Mouse (Mus musculus) neural tube, embryonic 14.5 days (tissue): ENCODE results near the gene Ccnd1. TPM values are rescaled to one million over a fixed set of nuclear protein-coding genes. Genes with fewer than 3 reads are reported as not detected.

Experiments used
- ATAC-seq: fragments of 200-750 bp; cut with Nextera tagmentation; 2 replicates; pipeline ENCODE4 v1.8.0; 2017; ENCODE audit warnings: low read depth, mild to moderate bottlenecking, moderate TSS enrichment, moderate library complexity
- H3K27ac ChIP-seq: fragments of 300-500 bp; sonication (generic); 2 replicates; pipeline ENCODE4 v1.5.1; 2014; ENCODE audit warnings: low read depth, mild to moderate bottlenecking, control low read depth, low read length, moderate library complexity, mixed read lengths
- H3K27me3 ChIP-seq: fragments of 300-500 bp; sonication (generic); 2 replicates; pipeline ENCODE4 v1.6.1; 2014; ENCODE audit warnings: low read length; ENCODE audit not compliant: control insufficient read depth, insufficient read depth
- H3K36me3 ChIP-seq: fragments of 300-500 bp; sonication (generic); 2 replicates; pipeline ENCODE4 v1.6.1; 2014; ENCODE audit warnings: low read length, mixed read lengths; ENCODE audit not compliant: control insufficient read depth, insufficient read depth
- H3K4me1 ChIP-seq: fragments of 300-500 bp; sonication (generic); 2 replicates; pipeline ENCODE4 v1.6.1; 2014; ENCODE audit warnings: low read length; ENCODE audit not compliant: control insufficient read depth, insufficient read depth
- H3K4me2 ChIP-seq: fragments of 300-500 bp; sonication (generic); 2 replicates; pipeline ENCODE4 v1.6.1; 2014; ENCODE audit warnings: mild to moderate bottlenecking, low read depth, low read length, control low read depth
- H3K4me3 ChIP-seq: fragments of 300-500 bp; sonication (generic); 2 replicates; pipeline ENCODE4 v1.5.1; 2014; ENCODE audit warnings: low read depth, low read length, control low read depth, mixed read lengths
- H3K9ac ChIP-seq: fragments of 300-500 bp; sonication (generic); replicated peaks from 2 replicates; pipeline ENCODE4 v1.6.1; 2014; ENCODE audit warnings: low read depth, mild to moderate bottlenecking, control low read depth, low read length, mixed read lengths
- H3K9me3 ChIP-seq: fragments of 300-500 bp; sonication (generic); 2 replicates; pipeline ENCODE4 v1.6.1; 2016; ENCODE audit warnings: low read length; ENCODE audit not compliant: control insufficient read depth
- whole genome bisulfite sequencing: fragments of 180-500 bp; shearing (Covaris S2); extraction: QIAGEN DNeasy Blood & Tissue Kit; methylation state at CpG from one replicate; pipeline ENCODE4 v1.1.7; 2014; 5-methylcytosine and 5-hydroxymethylcytosine counted together
- polyA plus RNA-seq: library from polyadenylated mRNA; unstranded; fragments of >200 nt; fragmentation: Nextera tagmentation; extraction: Ambion mirVana; gene quantifications from 2 replicates; pipeline ENCODE4 v1.2.1, GENCODE M21; 2014

Gene Ccnd1
- polyA plus RNA-seq, 1 experiment from 2014 or later: 12.1 TPM

DNA sequence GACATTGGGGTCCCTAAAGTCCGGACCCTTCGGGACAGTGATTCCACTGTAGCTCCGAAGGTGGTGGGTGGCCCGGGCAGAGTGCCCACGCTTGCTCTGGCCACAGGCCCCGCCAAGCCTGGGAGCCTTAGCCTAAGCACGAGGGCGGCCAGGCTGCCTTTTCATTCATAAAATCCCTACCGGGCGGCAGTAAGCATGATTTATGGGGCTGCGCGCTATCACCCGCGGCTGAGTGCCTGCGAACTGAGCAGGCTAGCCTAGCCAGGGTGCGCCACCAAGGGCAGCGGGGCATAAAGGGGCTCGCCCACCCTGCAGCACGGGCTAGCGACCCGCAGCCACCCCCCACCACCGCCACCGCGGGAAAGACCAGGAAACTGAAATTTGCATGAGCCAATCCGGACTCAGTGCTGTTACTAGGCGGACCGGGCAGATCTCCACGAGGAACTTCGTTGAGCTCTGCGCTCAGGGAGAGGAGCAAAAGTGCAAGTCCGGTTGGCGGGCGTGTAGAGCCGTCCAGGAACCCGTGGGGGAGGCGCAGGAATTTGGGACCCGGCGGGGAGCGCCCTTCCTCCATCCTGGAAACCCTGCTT lies 1.6 kb upstream of the Ccnd1 start:
- Histone ChIP-seq H3K4me3 (peak overlapping the region; percentile 36), H3K9me3 (no peaks in the 10 kb centered on the region), H3K27me3 (peaks cover 43% of the 10 kb centered on the region), H3K27ac (peak overlapping the region; percentile 28; the same call in 1 of the 2 replicates), H3K4me2 (peak overlapping the region; percentile 95), H3K9ac (0 out of 2 replicates have a peak overlapping the region, but pooled peaks have one; percentile 25), H3K36me3 (no peaks in the 10 kb centered on the region), H3K4me1 (peaks cover 50% of the 10 kb centered on the region)
- under 1% methylated on average over 39 of the region's 39 CpGs for WGBS
- ATAC-seq: peak; percentile 54

DNA sequence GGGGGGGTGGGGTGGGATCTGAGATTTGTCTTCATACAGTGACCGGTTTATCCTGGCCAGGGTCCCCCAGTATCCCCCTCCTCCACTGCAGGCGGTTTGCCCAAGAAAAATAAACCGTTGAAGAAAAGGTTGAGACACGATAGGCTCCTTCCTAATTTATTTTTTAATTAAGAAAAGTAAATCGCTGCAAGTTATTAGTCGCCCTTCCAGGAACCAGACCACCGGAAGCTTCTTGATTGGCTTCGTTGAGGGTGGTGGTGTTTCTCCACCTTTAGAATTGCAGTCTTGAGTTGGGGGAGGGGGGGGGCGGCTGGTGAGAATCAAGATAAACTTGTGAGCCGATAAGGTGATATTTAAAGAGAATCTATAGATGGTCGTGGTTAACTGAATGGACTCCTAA lies 860 bp upstream of the Ccnd1 start:
- no peak for ATAC-seq
- Histone ChIP-seq H3K27me3 (peaks cover 43% of the 10 kb centered on the region), H3K36me3 (no peaks in the 10 kb centered on the region), H3K4me3 (no peak overlapping the region), H3K27ac (no peak overlapping the region), H3K4me1 (peaks cover 50% of the 10 kb centered on the region), H3K9me3 (no peaks in the 10 kb centered on the region), H3K9ac (no peak overlapping the region), H3K4me2 (peak overlapping the region; percentile 95; the same call in 1 of the 2 replicates)
- WGBS: under 1% methylated on average over 11 of the region's 11 CpGs

DNA sequence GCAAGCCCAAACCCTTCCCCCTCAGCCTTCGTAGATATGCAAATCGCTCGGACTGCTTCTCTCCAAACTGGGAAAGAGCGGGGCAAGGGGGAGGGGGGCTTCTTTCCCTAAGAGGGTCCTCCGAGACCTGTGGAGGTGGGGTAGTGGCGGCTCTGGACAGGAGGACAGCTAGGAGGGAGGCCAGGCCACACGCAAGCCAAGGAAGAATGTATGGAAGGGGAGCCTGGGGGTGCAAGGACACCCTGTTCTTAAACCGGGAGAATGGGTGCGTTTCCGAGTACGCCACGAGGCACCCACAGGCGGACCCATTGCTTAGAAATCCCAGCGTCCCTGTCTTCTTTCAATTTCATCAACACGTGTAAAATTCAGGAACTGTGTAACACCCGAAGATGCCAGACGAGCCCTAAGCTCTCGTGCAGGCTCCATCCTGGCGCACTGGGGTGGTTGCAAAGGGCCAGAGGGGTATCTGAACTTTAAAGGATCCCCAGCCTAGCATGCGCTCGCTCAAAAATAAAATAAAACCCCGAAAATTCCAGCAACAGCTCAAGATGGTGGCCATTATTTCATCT lies 362 bp upstream of the Ccnd1 start:
- H3K9me3 ChIP-seq: no peaks in the 10 kb centered on the region
- peak overlapping the region; percentile 95 for H3K4me2 ChIP-seq
- peaks cover 50% of the 10 kb centered on the region for H3K4me1 ChIP-seq
- no peak overlapping the region for H3K27ac ChIP-seq
- under 1% methylated on average over 22 of the region's 22 CpGs for WGBS
- no peak overlapping the region for H3K9ac ChIP-seq
- no peak for ATAC-seq
- no peaks in the 10 kb centered on the region for H3K36me3 ChIP-seq
- H3K27me3 ChIP-seq: peaks cover 43% of the 10 kb centered on the region
- peak overlapping the region; percentile 13; the same call in 1 of the 2 replicates for H3K4me3 ChIP-seq

DNA sequence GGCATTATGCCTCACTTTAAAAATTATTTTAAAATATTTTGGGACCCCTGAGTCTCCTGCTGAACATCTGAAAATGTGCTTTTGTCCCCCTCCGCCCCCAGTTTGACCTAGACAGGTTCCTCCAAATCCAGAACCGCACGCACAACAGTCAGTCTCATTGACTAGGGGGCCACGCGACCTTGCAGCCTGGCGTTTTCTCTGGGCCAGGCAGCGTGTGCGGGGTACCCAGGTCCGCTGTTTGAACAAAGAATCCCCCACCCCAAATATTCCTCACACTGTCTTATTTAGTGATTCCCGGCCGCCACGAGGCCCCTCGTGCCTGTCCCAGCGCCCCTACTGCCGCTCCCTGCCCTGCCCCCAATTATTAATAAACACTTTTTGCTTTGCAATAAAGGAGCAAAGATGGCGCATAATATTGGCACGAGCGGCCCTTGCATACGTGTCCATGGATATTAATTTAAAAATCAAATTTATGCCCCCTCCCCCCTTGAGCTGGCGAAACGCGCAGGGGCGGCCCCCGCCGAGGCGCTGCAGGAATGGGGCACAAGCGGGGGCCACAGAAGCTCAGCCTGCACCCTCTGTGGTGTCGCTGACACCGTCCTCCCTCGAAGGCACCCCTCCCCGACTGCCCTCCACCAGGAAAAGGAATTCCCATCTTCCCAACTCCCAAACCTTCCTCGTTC lies 923 bp downstream of the Ccnd1 start:
- Histone ChIP-seq H3K27me3 (peaks cover 43% of the 10 kb centered on the region), H3K4me3 (peak overlapping the region; percentile 40), H3K9me3 (no peaks in the 10 kb centered on the region), H3K4me2 (peak overlapping the region; percentile 95), H3K27ac (no peak overlapping the region), H3K9ac (peak overlapping the region; percentile 48), H3K36me3 (no peaks in the 10 kb centered on the region), H3K4me1 (peaks cover 50% of the 10 kb centered on the region)
- no peak for ATAC-seq
- WGBS: under 1% methylated on average over 32 of the region's 32 CpGs

DNA sequence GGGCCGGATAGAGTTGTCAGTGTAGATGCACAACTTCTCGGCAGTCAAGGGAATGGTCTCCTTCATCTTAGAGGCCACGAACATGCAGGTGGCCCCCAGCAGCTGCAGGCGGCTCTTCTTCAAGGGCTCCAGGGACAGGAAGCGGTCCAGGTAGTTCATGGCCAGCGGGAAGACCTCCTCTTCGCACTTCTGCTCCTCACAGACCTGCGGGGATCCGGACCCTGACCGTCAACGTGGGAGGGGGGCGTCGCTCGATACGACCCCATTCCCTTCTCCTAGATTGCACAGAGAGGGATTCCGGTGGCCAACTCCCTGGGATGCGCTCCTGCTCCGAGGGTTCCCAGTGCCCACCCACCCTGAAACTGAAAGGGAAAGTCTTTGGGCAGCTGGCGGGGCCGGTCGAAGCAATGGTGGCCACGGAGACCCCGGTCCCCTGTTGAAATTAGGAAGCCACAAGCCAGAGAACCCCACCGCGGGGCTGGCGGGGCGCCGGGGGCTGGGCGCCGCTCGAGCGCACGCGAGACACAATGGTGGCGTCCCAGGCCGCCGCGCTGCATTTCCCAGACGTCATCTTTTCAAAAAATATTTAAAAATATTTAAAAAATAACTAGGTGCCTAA lies 1.7 kb downstream of the Ccnd1 start:
- Histone ChIP-seq H3K4me2 (peak overlapping the region; percentile 95), H3K9ac (peak overlapping the region; percentile 48), H3K27me3 (peaks cover 37% of the 10 kb centered on the region), H3K36me3 (no peaks in the 10 kb centered on the region), H3K9me3 (no peaks in the 10 kb centered on the region), H3K4me3 (peak overlapping the region; percentile 40), H3K27ac (no peak overlapping the region), H3K4me1 (peaks cover 45% of the 10 kb centered on the region)
- WGBS: under 1% methylated on average over 39 of the region's 39 CpGs
- ATAC-seq: 0 out of 2 replicates have a peak, but pooled peaks have one; percentile 4

DNA sequence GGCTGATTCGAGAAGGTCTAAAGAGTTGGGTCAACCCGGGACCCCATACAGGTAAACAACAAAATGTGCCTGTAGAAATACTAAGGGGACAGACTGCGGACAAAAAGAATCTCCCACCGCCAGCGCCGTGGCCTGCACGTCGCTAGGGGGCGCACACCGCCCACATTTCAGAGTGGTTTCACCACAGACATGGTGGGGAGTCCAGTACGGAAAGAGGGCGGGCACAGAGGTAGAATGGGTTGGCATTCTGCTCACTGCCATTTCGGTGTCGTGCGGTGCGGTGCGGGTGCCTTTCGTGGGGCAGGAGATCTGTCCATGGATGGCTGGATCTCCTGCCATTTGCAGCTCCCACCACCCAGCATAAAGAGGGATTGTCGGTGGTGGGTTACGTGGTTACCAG lies 2.2 kb downstream of the Ccnd1 start:
- Histone ChIP-seq H3K9ac (peak overlapping the region; percentile 48), H3K4me3 (peak overlapping the region; percentile 40), H3K27me3 (peaks cover 33% of the 10 kb centered on the region), H3K4me1 (peaks cover 40% of the 10 kb centered on the region), H3K36me3 (no peaks in the 10 kb centered on the region), H3K27ac (no peak overlapping the region), H3K9me3 (no peaks in the 10 kb centered on the region), H3K4me2 (peak overlapping the region; percentile 95)
- ATAC-seq: peak; percentile 59; the same call in 1 of the 2 replicates
- WGBS: 2% methylated on average over 20 of the region's 20 CpGs

DNA sequence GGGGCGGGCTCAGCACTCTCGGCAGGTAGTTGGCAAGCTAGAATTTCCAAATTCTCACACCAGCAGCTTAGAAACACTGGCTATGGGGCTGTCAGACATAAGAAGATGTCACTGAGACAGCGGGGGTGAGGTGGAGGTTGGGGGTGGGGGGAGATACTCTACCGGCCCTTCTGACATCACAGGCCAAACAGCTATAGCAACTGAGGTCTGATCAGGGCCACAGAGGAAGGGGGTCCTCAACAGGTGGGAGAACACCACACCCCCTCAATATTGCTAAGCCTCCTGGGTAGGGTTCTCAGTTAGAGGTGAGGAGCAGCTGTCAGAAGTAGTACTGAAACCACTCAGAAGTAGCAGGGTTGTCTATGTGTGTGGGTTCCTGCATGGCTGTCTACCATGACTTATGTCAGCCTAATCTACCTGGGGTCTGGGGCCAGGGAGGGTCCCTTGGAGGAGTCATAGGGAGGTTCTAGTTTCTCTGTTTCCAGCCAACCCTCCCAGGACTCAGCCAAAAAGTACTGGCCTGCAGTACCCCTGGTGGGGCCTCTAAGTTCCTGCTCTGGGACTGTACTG lies 3.3 kb downstream of the Ccnd1 start:
- Histone ChIP-seq H3K36me3 (no peaks in the 10 kb centered on the region), H3K27me3 (peaks cover 25% of the 10 kb centered on the region), H3K4me2 (no peak overlapping the region), H3K9ac (no peak overlapping the region), H3K9me3 (no peaks in the 10 kb centered on the region), H3K27ac (no peak overlapping the region), H3K4me1 (peaks cover 29% of the 10 kb centered on the region), H3K4me3 (no peak overlapping the region)
- no peak for ATAC-seq
- 87% methylated on average over 4 of the region's 4 CpGs for WGBS

DNA sequence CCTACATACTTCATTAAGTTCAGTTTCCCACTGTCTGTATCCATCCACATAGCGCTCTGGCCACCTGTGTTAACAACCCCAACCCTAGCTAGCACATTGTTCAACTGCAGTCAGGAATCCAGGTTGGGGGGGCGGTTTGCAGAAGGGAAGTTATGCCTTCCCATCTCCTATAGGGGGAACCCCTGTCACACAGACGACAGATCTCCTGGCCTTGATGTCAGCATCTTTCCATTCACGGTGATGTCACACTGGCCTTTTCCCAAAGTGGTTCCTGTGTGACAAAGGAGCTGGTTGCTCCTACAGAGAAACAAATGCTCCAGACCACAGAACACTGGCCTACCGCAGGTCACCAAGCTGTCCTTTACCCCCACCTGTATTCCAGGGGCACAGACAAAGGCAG lies 4.2 kb downstream of the Ccnd1 start:
- no peak overlapping the region for H3K27ac ChIP-seq
- H3K4me2 ChIP-seq: no peak overlapping the region
- H3K9ac ChIP-seq: no peak overlapping the region
- H3K36me3 ChIP-seq: no peaks in the 10 kb centered on the region
- WGBS: 58% methylated on average over 5 of the region's 5 CpGs
- peaks cover 21% of the 10 kb centered on the region for H3K27me3 ChIP-seq
- ATAC-seq: 0 out of 2 replicates have a peak, but pooled peaks have one; percentile 15
- peaks cover 24% of the 10 kb centered on the region for H3K4me1 ChIP-seq
- no peak overlapping the region for H3K4me3 ChIP-seq
- H3K9me3 ChIP-seq: no peaks in the 10 kb centered on the region
